Mouse (Mus musculus) heart, adult 2 months (tissue): ENCODE data around the gene Gm20605. TPM values are rescaled to one million over a fixed set of nuclear protein-coding genes. Genes with fewer than 3 reads are reported as not detected.
A peak's percentile ranks its signal among the peaks of the same experiment; 100 is the strongest.

ENCODE experiments used
- DNase-seq, 2 experiments: peaks; one replicate each; pipeline ENCODE4 v3.0.0; 2021
- H3K27ac ChIP-seq: fragments of 200-600 bp; 2 replicates; pipeline ENCODE4 v1.8.1; 2022
- H3K27me3 ChIP-seq: fragments of 200-500 bp; 2 replicates; pipeline ENCODE4 v1.6.1; 2012; ENCODE audit warnings: mild to moderate bottlenecking, low read length, inconsistent platforms, mixed read lengths; ENCODE audit not compliant: control insufficient read depth, insufficient read depth
- H3K36me3 ChIP-seq: fragments of 200-500 bp; 2 replicates; pipeline ENCODE4 v1.6.1; 2012; ENCODE audit warnings: low read length, inconsistent platforms; ENCODE audit not compliant: control insufficient read depth, insufficient read depth
- H3K4me1 ChIP-seq: fragments of 200-500 bp; 2 replicates; pipeline ENCODE4 v1.6.1; 2011; ENCODE audit warnings: low read length; ENCODE audit not compliant: control insufficient read depth, insufficient read depth
- H3K4me3 ChIP-seq: fragments of 200-600 bp; 2 replicates; pipeline ENCODE4 v1.8.1; 2022
- H3K79me2 ChIP-seq: fragments of 200-500 bp; replicated peaks from 2 replicates; pipeline ENCODE4 v1.6.1; 2012; ENCODE audit warnings: mild to moderate bottlenecking, inconsistent platforms, low read length, moderate library complexity, mixed read lengths; ENCODE audit not compliant: control insufficient read depth, insufficient read depth
- H3K9ac ChIP-seq: fragments of 200-500 bp; 2 replicates; pipeline ENCODE4 v1.6.1; 2012; ENCODE audit warnings: low read depth, mild to moderate bottlenecking, control low read depth, inconsistent platforms, low read length, mixed read lengths
- CTCF ChIP-seq: fragments of 200-600 bp; IDR thresholded peaks from 2 replicates; pipeline ENCODE4 v1.8.1; 2022; ENCODE audit warnings: antibody characterized with exemption, mild to moderate bottlenecking, moderate library complexity
- EP300 ChIP-seq: fragments of 200-500 bp; IDR thresholded peaks from 2 replicates; pipeline ENCODE4 v1.6.1; 2011; ENCODE audit warnings: low read depth, low read length, control low read depth; ENCODE audit not compliant: insufficient read depth
- POLR2A ChIP-seq: fragments of 200-500 bp; IDR thresholded peaks from 2 replicates; pipeline ENCODE4 v1.6.1; 2011; ENCODE audit warnings: mild to moderate bottlenecking, low read depth, low read length, control low read depth; ENCODE audit not compliant: insufficient read depth
- WGBS: fragments of 180-500 bp; shearing (Covaris S2); methylation state at CpG from one replicate; pipeline ENCODE4 v1.1.7; 2018; 5-methylcytosine and 5-hydroxymethylcytosine counted together
- intact Hi-C: fragments of 180-260 bp; cut with DNase I; formaldehyde crosslinking; loops from one replicate; pipeline ENCODE4 v1.15.1; 2025
- long read RNA-seq: library from polyadenylated mRNA; stranded (forward); transcript quantifications from one replicate; pipeline ENCODE4 v2.0.0, GENCODE M21; 2021
- polyA plus RNA-seq: library from polyadenylated mRNA; depleted of rRNA; stranded (reverse); fragments of >200 nt; gene quantifications from 2 replicates; pipeline ENCODE4 v1.2.3, GENCODE M21; 2012; rRNA removed
- total RNA-seq, 2 experiments: library from RNA; stranded (reverse); gene quantifications; 2 replicates each; pipeline ENCODE4 v1.2.3; 2021

Gm20605 gene
- total RNA-seq (1 to 10 TPM; 2.8 to 4.3 TPM), polyA plus RNA-seq (7.3 and 9.5 TPM in 2 replicates)
- long read RNA-seq, full-length matches to known transcripts = 2 of 5 reads
- long read RNA-seq, partial matches to known transcripts = 1 of 5 reads
- long read RNA-seq, other reads (novel, unspliced or antisense) = 2 of 5 reads

GRCm38 (mm10) chr5:137628498-137629305, at the start of gene Gm20605, which contains the start of the genes Fbxo24 and Lrch4:
Gene Gm20605, plus strand, starts transcription at chr5:137629175.
Gene Fbxo24, minus strand, starts transcription at chr5:137629002.
Gene Lrch4, plus strand, starts transcription at chr5:137629121.
- intact Hi-C loops = loop anchor here (1.0 to 2.0 kb wide), 3 partner anchors 18 to 96 kb away; partner anchors contain the start of genes Epo, Gnb2 and Mospd3
- no peaks in the 10 kb centered on the region for H3K27me3 ChIP-seq
- peak within 1 kb of the TSS; percentile 95 for H3K4me3 ChIP-seq
- no peaks in the 10 kb centered on the region for H3K36me3 ChIP-seq
- TF ChIP-seq EP300 (peak; percentile 68; the same call in 1 of the 2 replicates), CTCF (peak; percentile 16; the same call in 1 of the 2 replicates), POLR2A (peak; percentile 95)
- H3K79me2 ChIP-seq = no peaks in the 10 kb centered on the region; the same call in none of the 2 replicates
- H3K9ac ChIP-seq = peak within 1 kb of the TSS; percentile 90
- peak within 1 kb of the TSS; percentile 94 for H3K27ac ChIP-seq
- H3K4me1 ChIP-seq = peaks cover 12% of the 10 kb centered on the region
- under 1% methylated on average over 46 of the region's 46 CpGs for WGBS
- DNase-seq = peak; percentile 98 to 100

DNA sequence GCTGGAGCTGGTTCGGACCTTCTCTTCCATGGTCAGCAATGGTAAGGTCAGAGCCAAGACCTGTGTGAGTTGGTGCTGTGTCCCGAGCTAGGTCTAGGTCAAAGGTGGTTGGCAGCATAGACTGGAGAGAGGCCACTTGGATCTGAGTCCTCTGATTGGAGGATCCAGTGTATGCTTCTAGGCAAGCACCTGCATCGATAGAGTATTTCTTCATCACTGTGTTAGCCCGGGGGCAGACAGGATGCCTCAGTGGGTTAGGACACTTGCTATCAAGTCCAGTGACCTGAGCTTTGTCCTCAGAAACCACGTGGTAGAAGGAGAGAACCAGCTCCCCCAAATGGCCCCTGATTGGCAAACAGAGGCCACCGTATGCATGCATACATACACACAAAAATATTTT, 48.7 kb upstream of the Gm20605 start:
- no peaks in the 10 kb centered on the region for H3K4me1 ChIP-seq
- no peaks in the 10 kb centered on the region for H3K36me3 ChIP-seq
- no peak overlapping the region for H3K9ac ChIP-seq
- no peaks in the 10 kb centered on the region for H3K79me2 ChIP-seq
- 70% methylated on average over 6 of the region's 6 CpGs for whole genome bisulfite sequencing
- H3K4me3 ChIP-seq = no peak overlapping the region
- H3K27ac ChIP-seq = no peak overlapping the region
- H3K27me3 ChIP-seq = 0 out of 2 replicates have a peak, but pooled peaks cover 3% of the 10 kb centered on the region
- TF ChIP-seq CTCF = no peak
- TF ChIP-seq EP300 = no peak
- intact Hi-C loops = loop anchor here (5.0 kb wide), 1 partner anchor 177 kb away; no protein-coding TSS in a partner anchor
- DNase-seq = no peak

GRCm38 (mm10) chr5:137582702-137583101, 46.3 kb upstream of the Gm20605 start:
- H3K9ac ChIP-seq = no peak overlapping the region
- no peak overlapping the region for H3K4me3 ChIP-seq

DNA sequence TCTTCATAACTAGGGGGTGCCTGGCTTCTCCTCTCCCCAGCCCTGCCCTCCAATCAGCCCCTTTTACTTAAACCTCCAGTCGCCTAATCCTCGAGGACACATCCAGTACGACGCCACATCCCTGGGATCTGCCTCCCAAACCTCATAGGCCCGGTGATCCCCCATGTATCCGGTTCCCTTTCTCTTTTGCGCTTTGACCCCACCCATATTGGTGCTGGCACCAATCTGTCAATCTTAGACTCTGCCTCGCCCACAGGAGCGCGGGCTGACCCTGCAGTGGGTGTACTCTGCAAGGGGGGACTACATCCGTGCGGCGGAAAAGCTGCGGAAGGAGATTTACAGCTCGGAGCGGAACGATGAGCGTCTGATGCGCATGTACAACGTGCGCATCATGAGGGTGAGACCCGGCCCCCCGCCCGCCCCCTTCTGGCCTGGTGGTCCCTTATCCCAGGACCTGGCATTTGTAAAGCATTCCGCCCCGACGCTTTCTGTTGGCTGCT, 45.3 kb upstream of the Gm20605 start:
- Histone ChIP-seq H3K9ac (peak overlapping the region; percentile 9), H3K4me1 (no peaks in the 10 kb centered on the region), H3K4me3 (peak overlapping the region; percentile 34; the same call in 1 of the 2 replicates), H3K79me2 (no peaks in the 10 kb centered on the region), H3K36me3 (no peaks in the 10 kb centered on the region), H3K27ac (no peak overlapping the region), H3K27me3 (0 out of 2 replicates have a peak, but pooled peaks cover 3% of the 10 kb centered on the region)
- intact Hi-C loops = loop anchor here (5.0 kb wide), 1 partner anchor 174 kb away; no protein-coding TSS in a partner anchor
- TF ChIP-seq POLR2A (no peak), CTCF (no peak), EP300 (no peak)
- DNase-seq = peak; percentile 41 to 45
- 10% methylated on average over 27 of the region's 27 CpGs for WGBS

More at GRCm38 (mm10) chr5:137582702-137583101, 46.3 kb upstream of the Gm20605 start:
- H3K79me2 ChIP-seq = no peaks in the 10 kb centered on the region
- 45% methylated on average over 8 of the region's 8 CpGs for WGBS
- no peak for DNase-seq
- H3K4me1 ChIP-seq = no peaks in the 10 kb centered on the region
- H3K36me3 ChIP-seq = no peaks in the 10 kb centered on the region
- H3K27me3 ChIP-seq = 0 out of 2 replicates have a peak, but pooled peaks cover 3% of the 10 kb centered on the region
- intact Hi-C loops = loop anchor here (5.0 kb wide), 1 partner anchor 175 kb away; no protein-coding TSS in a partner anchor
- no peak overlapping the region for H3K27ac ChIP-seq
- TF ChIP-seq CTCF (no peak), EP300 (no peak), POLR2A (no peak)

GRCm38 (mm10) chr5:137584976-137585375, 44.0 kb upstream of the Gm20605 start:
- H3K4me3 ChIP-seq = no peak overlapping the region
- H3K27ac ChIP-seq = no peak overlapping the region
- no peaks in the 10 kb centered on the region for H3K79me2 ChIP-seq
- TF ChIP-seq EP300 = no peak
- TF ChIP-seq CTCF = peak; percentile 90
- H3K4me1 ChIP-seq = no peaks in the 10 kb centered on the region
- no peaks in the 10 kb centered on the region for H3K36me3 ChIP-seq
- intact Hi-C loops = loop anchor here (1.0 to 5.0 kb wide), 2 partner anchors 67 to 172 kb away; no protein-coding TSS in a partner anchor
- DNase-seq = peak; percentile 70 to 71
- 25% methylated on average over 8 of the region's 8 CpGs for WGBS
- 0 out of 2 replicates have a peak, but pooled peaks cover 3% of the 10 kb centered on the region for H3K27me3 ChIP-seq
- H3K9ac ChIP-seq = no peak overlapping the region
